Mouse (Mus musculus): ENCODE measurements around the gene Ncam2. TPM values are rescaled to one million over a fixed set of nuclear protein-coding genes. Genes with fewer than 3 reads are reported as not detected.
A peak's percentile ranks its signal among the peaks of the same experiment; 100 is the strongest.
"Not testable (repeated sequence)": the region's sequence is repeated elsewhere in the genome, so short reads cannot be mapped to it uniquely, and the experiment has no call there.

Gene Ncam2
- polyA plus RNA-seq, 1 experiment from 2014 or later: not detected

DNA sequence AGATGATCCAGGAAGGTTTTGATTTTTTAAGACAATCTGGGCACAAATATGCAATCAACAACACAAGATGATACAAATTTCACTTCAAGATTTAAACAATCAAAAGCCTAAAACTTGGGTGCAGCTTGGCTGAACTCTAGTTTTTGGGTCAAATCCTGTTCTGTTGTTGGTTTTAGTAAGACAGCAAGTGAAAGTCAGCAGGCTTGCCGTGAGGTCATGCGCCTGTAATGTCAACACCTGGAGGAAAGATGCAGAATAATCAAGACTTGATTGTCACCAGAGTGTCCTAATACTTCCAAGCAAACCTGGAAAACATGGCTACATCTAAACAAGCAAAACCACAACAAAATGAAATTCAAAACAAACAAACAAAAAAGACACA, 237.4 kb downstream of the Ncam2 start:
- H3K9me3 ChIP-seq (ENCODE audit: low read length): no peaks in the 10 kb centered on the region
- 63% methylated on average over 2 of the region's 2 CpGs for WGBS (ENCODE audit: insufficient replicate concordance)
- TF ChIP-seq CTCF (IDR thresholded peaks at IDR 0.05; ENCODE audit: low read depth): no peak
- TF ChIP-seq EP300 (IDR thresholded peaks at IDR 0.05; ENCODE audit: low read depth): no peak
- H3K27ac ChIP-seq (ENCODE audit: low read depth): no peak overlapping the region
- no peak overlapping the region for H3K4me3 ChIP-seq (ENCODE audit: low read depth, low read length)
- no peak overlapping the region for H3K4me2 ChIP-seq (ENCODE audit: low read depth, low read length)
- H3K4me1 ChIP-seq (ENCODE audit: insufficient read depth): no peaks in the 10 kb centered on the region; the same call in 1 of the 2 replicates
- no peaks in the 10 kb centered on the region for H3K27me3 ChIP-seq (ENCODE audit: insufficient read depth, low read length)
- no peak for DNase-seq
- ATAC-seq: no peak
- H3K9ac ChIP-seq (replicated peaks): no peak overlapping the region
- H3K36me3 ChIP-seq (replicated peaks; ENCODE audit: insufficient read depth, low read length): no peaks in the 10 kb centered on the region

DNA sequence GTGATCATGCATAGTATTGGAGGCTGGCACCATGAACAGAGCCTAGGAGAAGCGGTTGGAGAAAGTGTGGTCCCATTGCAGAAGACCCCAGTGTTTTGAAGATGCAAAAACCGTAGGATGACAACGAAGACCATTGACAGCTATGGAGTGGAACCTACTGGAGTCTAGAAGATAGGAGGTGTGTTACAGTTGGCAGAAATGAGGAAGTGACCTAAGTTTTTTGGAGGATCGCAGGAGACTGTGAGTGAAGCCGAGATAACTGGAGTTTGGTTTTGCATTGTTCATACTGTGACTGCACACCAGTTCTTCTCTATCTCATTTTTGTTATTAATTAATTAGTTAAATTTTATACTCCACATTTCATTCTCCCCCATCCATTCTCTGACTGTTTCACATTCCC, 250.4 kb downstream of the Ncam2 start:
- Histone ChIP-seq H3K4me2 (ENCODE audit: low read depth, low read length) (no peak overlapping the region), H3K9ac (replicated peaks) (no peak overlapping the region), H3K4me3 (ENCODE audit: low read depth, low read length) (no peak overlapping the region), H3K27me3 (ENCODE audit: insufficient read depth, low read length) (no peaks in the 10 kb centered on the region), H3K36me3 (replicated peaks; ENCODE audit: insufficient read depth, low read length) (no peaks in the 10 kb centered on the region), H3K27ac (ENCODE audit: low read depth) (no peak overlapping the region), H3K9me3 (ENCODE audit: low read length) (no peaks in the 10 kb centered on the region), H3K4me1 (ENCODE audit: insufficient read depth) (no peaks in the 10 kb centered on the region)
- TF ChIP-seq EP300 (IDR thresholded peaks at IDR 0.05; ENCODE audit: low read depth): no peak
- no peak for TF ChIP-seq CTCF (IDR thresholded peaks at IDR 0.05; ENCODE audit: low read depth)
- WGBS (ENCODE audit: insufficient replicate concordance): 79% methylated on average over 5 of the region's 5 CpGs
- DNase-seq (no peak), ATAC-seq (no peak)

DNA sequence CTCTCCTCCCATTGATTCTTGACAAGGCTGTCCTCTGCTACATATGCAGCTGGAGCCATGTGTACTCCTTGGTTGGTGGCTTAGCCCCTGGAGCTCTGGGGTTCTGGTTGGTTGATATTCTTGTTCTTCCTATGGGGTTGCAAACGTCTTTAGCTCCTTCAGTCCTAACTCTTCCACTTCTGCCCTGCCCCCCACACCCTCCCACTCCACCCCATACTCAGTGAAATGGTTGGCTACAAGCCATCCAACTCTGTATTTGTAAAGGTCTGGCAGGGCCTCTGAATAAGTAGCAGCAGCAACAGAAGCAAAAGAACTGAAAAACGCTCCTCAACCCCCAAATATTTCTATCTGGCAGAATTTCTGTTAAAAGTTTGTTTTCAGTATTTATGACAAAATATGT, 252.5 kb downstream of the Ncam2 start:
- no peak for DNase-seq
- Histone ChIP-seq H3K36me3 (replicated peaks; ENCODE audit: insufficient read depth, low read length) (no peaks in the 10 kb centered on the region), H3K4me1 (ENCODE audit: insufficient read depth) (no peaks in the 10 kb centered on the region), H3K27ac (ENCODE audit: low read depth) (no peak overlapping the region), H3K9ac (replicated peaks) (no peak overlapping the region), H3K4me2 (ENCODE audit: low read depth, low read length) (no peak overlapping the region), H3K27me3 (ENCODE audit: insufficient read depth, low read length) (no peaks in the 10 kb centered on the region), H3K9me3 (ENCODE audit: low read length) (no peaks in the 10 kb centered on the region), H3K4me3 (ENCODE audit: low read depth, low read length) (no peak overlapping the region)
- 70% methylated on average over 2 of the region's 2 CpGs for WGBS (ENCODE audit: insufficient replicate concordance)
- no peak for TF ChIP-seq CTCF (IDR thresholded peaks at IDR 0.05; ENCODE audit: low read depth)
- no peak for TF ChIP-seq EP300 (IDR thresholded peaks at IDR 0.05; ENCODE audit: low read depth)
- ATAC-seq: no peak

DNA sequence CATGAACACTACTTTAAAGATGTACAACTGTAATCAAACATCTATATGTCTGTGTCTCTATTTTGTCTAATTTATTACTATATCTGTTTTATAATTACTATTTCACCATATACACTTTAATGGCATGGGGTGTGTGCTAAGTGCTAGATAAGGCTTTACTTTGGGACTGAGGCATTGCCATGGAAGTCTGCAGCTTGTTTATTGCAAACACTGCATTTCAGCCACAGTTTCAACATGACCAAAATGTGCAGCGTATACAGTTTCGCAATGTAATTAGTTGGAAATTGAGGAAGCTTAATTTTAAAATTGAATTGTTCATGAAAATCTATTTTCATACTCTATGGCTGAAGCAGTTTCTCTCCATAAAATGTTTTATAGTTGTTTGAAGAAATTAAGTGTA, 254.0 kb downstream of the Ncam2 start:
- Histone ChIP-seq H3K9me3 (ENCODE audit: low read length) (no peaks in the 10 kb centered on the region), H3K9ac (replicated peaks) (no peak overlapping the region), H3K4me1 (ENCODE audit: insufficient read depth) (no peaks in the 10 kb centered on the region), H3K4me3 (ENCODE audit: low read depth, low read length) (no peak overlapping the region), H3K36me3 (replicated peaks; ENCODE audit: insufficient read depth, low read length) (no peaks in the 10 kb centered on the region), H3K4me2 (ENCODE audit: low read depth, low read length) (no peak overlapping the region), H3K27me3 (ENCODE audit: insufficient read depth, low read length) (no peaks in the 10 kb centered on the region), H3K27ac (ENCODE audit: low read depth) (no peak overlapping the region)
- 80% methylated on average over 2 of the region's 2 CpGs for WGBS (ENCODE audit: insufficient replicate concordance)
- DNase-seq: no peak
- ATAC-seq: no peak
- TF ChIP-seq CTCF (IDR thresholded peaks at IDR 0.05; ENCODE audit: low read depth) (no peak), EP300 (IDR thresholded peaks at IDR 0.05; ENCODE audit: low read depth) (no peak)

DNA sequence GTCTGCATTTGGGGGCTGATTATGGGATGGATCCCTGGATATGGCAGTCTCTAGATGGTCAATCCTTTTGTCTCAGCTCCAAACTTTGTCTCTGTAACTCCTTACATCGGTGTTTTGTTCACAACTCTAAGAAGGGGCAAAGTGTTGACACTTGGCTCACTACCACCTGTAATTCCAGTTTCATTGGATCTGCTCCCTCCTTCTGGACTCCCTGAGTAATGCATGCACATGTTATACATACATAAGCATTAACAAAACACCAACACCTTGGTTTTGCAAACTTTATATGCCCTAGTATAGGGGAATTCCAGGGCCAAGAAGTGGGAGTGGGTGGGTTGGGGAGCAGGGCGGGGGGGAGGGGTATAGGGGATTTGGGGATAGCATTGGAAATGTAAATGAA, 262.2 kb downstream of the Ncam2 start:
- not testable (repeated sequence) for ATAC-seq; H3K27ac ChIP-seq (ENCODE audit: low read depth); H3K4me2 ChIP-seq (ENCODE audit: low read depth, low read length); H3K9ac ChIP-seq (replicated peaks); DNase-seq; H3K4me3 ChIP-seq (ENCODE audit: low read depth, low read length); H3K27me3 ChIP-seq (ENCODE audit: insufficient read depth, low read length); H3K9me3 ChIP-seq (ENCODE audit: low read length); H3K36me3 ChIP-seq (replicated peaks; ENCODE audit: insufficient read depth, low read length); H3K4me1 ChIP-seq (ENCODE audit: insufficient read depth)
- TF ChIP-seq CTCF (IDR thresholded peaks at IDR 0.05; ENCODE audit: low read depth): peak; percentile 23; the same call in 1 of the 2 replicates
- WGBS (ENCODE audit: insufficient replicate concordance): 71% methylated on average over 2 of the region's 2 CpGs

DNA sequence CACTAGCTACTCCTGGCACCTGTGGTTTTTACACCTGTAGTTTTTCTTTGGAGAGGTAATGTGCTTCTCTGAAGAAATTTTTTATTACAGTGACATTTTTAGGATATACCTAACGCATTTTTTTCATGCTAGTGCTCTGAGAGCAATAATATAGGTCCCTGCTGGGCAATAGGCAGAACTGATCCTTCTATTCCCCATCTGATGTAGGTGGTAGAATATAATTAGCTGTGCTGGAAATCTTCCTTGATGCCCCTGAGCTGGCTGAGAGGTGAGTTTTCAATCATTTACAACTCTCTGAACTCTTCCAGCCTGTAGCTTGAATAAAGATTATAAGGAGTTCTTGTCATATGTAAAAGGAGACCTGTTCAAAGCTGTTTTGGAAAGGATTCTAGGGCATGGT, 272.4 kb downstream of the Ncam2 start:
- Histone ChIP-seq H3K9me3 (ENCODE audit: low read length) (no peaks in the 10 kb centered on the region), H3K36me3 (replicated peaks; ENCODE audit: insufficient read depth, low read length) (no peaks in the 10 kb centered on the region), H3K27me3 (ENCODE audit: insufficient read depth, low read length) (no peaks in the 10 kb centered on the region), H3K4me3 (ENCODE audit: low read depth, low read length) (no peak overlapping the region), H3K4me2 (ENCODE audit: low read depth, low read length) (no peak overlapping the region), H3K27ac (ENCODE audit: low read depth) (no peak overlapping the region), H3K4me1 (ENCODE audit: insufficient read depth) (no peaks in the 10 kb centered on the region), H3K9ac (replicated peaks) (no peak overlapping the region)
- TF ChIP-seq EP300 (IDR thresholded peaks at IDR 0.05; ENCODE audit: low read depth) (no peak), CTCF (IDR thresholded peaks at IDR 0.05; ENCODE audit: low read depth) (no peak)
- DNase-seq: no peak
- WGBS (ENCODE audit: insufficient replicate concordance): 39% methylated on average over 1 of the region's 1 CpGs
- ATAC-seq: no peak

DNA sequence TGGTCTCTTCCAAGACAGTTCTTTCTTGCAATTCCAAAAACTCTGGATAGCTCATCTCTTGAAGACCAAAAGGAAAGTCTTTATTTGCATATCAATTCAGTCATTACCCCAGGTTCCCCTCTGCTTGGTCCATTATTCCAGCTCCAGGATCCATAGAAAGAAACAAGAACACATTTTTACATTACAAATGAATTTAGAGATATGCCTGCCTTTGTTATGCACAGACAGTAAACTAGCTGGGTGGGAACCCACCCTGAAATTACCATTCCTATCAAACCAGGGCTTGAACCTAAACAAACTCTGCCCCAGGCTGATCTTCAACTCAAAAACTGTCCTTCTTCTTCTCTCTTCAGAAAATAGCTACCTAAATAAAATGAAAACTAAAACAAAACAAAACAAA, 280.6 kb downstream of the Ncam2 start:
- H3K4me1 ChIP-seq (ENCODE audit: insufficient read depth): no peaks in the 10 kb centered on the region
- H3K9me3 ChIP-seq (ENCODE audit: low read length): no peaks in the 10 kb centered on the region
- H3K4me3 ChIP-seq (ENCODE audit: low read depth, low read length): no peak overlapping the region
- H3K4me2 ChIP-seq (ENCODE audit: low read depth, low read length): no peak overlapping the region
- H3K27me3 ChIP-seq (ENCODE audit: insufficient read depth, low read length): no peaks in the 10 kb centered on the region
- no peak for ATAC-seq
- DNase-seq: no peak
- TF ChIP-seq CTCF (IDR thresholded peaks at IDR 0.05; ENCODE audit: low read depth) (no peak), EP300 (IDR thresholded peaks at IDR 0.05; ENCODE audit: low read depth) (no peak)
- H3K36me3 ChIP-seq (replicated peaks; ENCODE audit: insufficient read depth, low read length): no peaks in the 10 kb centered on the region
- H3K27ac ChIP-seq (ENCODE audit: low read depth): no peak overlapping the region
- no peak overlapping the region for H3K9ac ChIP-seq (replicated peaks)

All from liver, postnatal 0 days (tissue).